Mouse (Mus musculus): ENCODE results near the gene Dnah17. TPM values are rescaled to one million over a fixed set of nuclear protein-coding genes. Genes with fewer than 3 reads are reported as not detected.
A peak's percentile ranks its signal among the peaks of the same experiment; 100 is the strongest.

Dnah17 gene
- total RNA-seq, 2 experiments from 2014 or later, result 0.03 to 0.09 TPM

DNA sequence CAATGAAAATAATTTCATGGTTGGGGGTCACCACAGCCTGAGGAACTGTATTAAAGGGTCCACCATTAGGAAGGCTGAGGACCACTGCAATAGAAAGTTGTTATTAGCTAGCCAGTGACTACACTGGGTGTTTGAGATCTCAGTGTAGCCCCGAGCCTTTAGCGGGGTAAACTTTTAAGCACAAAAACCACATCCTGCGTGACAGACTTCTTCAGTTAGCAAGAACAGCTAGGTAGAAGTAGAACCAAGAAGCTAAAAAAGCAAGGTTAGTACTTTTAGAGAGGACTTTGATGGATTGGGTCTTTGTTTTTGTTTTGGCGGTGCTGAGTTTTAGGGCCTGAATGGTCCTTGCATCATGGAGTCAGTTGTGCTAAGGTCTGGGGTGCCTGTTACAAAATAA, 13.3 kb upstream of the Dnah17 start:
- DNase-seq, result no peak

DNA sequence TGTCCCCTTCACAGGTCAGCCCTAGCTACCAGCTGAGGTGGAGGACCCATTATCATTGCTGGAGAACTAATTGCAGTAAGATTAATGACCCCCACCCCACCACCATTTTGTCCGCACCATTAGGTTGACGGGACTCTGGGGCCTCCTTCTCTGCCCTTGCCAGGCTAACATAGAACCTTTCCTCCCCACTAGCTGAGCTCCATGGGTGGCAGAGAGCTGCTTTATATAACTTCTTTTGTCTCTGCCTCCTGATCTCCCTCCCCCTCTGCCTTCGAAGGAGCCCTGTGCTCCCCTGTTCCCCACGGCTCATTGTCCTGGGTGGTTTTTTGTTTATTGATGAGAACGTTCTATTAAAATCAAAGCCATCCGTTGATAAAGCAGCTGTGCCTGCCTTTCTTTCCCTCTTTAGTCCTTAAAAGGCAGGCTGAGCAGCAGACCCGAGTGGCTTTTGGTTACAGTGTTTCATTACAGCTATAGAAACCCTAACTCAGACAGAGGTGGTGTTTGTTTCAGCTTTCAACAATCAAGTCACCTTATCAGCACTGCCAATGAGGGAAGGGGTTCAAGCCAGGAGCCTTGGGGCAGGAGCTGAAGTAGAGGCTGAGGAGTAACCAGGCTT, 12.2 kb upstream of the Dnah17 start:
- DNase-seq, result no peak

DNA sequence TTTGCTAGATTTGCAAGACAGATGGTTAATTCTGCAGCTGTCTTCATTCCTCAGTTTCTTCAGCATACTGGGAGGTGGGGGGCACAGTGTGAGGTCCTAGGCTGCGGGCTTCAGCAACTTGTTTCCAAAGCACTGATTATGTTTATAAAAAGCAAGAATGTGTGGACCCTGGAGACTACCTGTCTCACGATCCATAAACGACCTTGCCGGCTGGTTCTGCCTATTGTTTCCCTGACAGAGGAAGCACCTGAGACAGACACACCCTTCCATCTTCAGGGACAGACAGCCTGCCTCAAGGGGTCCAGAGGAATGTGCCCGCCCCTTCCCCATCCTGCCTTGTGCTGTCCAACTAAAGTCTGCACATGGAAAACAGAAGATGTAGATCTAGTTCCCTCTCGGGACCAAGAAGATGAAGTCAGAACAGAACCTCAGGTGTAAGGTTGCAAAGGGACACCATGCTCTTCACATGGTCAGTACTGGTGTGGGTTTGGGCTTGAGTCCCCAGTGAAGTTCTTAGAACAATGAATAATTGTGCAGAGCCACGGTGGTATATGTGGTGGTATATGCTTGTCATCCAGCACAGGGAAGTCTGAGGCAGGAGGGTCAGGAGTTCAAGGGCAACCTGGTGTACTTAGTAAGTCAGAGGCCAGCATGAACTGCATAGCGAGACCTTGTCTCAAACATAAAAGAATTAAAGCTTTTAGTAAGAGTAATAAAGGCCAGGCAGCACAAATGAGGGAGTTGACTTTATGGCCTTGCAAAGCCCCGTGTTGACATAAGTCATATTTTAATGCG, 10.5 kb upstream of the Dnah17 start:
- DNase-seq, result no peak

GRCm38 (mm10) chr11:118138347-118138746, 7.9 kb upstream of the Dnah17 start:
- DNase-seq, result no peak

- no peak for DNase-seq
Observed at GRCm38 (mm10) chr11:118136172-118136632, 5.8 kb upstream of the Dnah17 start.

DNA sequence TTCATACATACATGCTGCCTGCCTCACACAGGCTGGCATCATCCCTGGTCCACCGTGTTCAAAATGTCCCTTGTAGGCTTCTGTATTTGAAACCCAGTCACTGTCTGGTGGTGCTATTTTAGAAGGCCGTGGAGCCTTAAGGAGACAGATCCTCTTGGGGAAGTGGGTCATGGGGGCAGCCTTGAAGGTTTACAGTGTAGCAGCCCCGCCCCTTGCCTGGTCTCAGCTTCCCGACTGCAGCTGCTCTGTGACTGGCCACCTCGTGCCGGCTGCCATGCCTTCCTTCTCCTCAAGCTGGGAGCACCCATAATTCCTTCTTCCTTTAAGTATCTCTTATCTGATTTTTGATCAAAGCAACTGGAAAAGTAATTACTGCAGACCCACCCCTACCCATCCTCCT, 4.8 kb upstream of the Dnah17 start:
- DNase-seq, result no peak

GRCm38 (mm10) chr11:118133752-118134169, 3.3 kb upstream of the Dnah17 start:
- DNase-seq, result peak; percentile 47

GRCm38 (mm10) chr11:118133133-118133751, 2.8 kb upstream of the Dnah17 start:
- peak; percentile 12 for DNase-seq

GRCm38 (mm10) chr11:118132136-118132535, 1.7 kb upstream of the Dnah17 start:
- peak; percentile 20 for DNase-seq

GRCm38 (mm10) chr11:118129812-118130211, 622 bp downstream of the Dnah17 start:
- no peak for DNase-seq

DNA sequence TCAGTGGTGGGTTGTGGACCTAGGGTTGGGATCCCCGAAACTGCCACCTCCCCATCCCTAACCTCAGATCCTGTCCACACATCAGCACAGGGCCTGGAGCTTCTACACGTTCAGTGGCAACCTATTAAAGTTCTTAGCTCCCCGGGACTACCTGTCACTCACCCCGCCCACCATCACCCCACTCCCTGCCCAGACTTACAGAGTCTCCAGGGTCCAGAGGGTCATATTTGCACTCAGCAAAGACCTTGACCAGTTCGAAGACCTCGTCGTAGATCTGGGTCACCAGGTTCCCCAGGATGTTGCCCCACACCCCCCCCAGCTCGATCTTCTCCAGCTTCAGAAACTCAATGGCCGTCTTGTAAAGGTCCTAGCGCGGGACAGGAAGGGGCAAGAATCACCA, 8.8 kb downstream of the Dnah17 start:
- no peak for DNase-seq

GRCm38 (mm10) chr11:118118777-118119176, 11.7 kb downstream of the Dnah17 start:
- DNase-seq, result peak; percentile 24

DNA sequence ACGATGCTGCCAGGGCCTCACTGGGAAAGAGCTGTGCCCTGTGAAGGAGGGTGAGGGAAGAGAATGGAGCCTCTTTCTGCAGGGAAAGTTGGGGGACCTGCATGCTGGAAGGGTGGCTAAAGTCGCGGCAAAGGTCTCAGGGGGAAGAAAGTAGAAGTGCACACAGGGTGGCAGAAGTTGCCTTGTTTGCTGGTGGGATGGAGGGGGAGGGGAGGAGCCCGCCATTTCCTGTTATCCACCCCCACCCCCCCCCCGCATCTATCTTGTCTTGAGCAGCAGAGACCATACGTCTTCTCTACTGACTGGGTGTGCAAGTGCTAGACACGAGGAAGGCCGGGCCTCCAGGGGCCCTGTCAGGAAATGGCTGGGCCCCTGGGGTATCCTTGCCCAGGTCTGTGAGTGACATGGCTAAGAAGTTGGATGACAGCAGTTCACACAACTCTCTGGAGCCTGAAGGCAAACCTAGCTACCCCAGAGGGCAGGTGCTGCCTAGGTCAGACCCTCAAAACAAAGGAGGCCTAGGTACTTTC, 15.8 kb downstream of the Dnah17 start:
- no peak for DNase-seq

- no peak for DNase-seq
Observed at GRCm38 (mm10) chr11:118113516-118114205, 16.8 kb downstream of the Dnah17 start.

- peak; percentile 89 for DNase-seq
Observed at GRCm38 (mm10) chr11:118104001-118104400, 26.4 kb downstream of the Dnah17 start.

- no peak for DNase-seq
Observed at GRCm38 (mm10) chr11:118103383-118103782, 27.1 kb downstream of the Dnah17 start.

GRCm38 (mm10) chr11:118102838-118103237, 27.6 kb downstream of the Dnah17 start:
- peak; percentile 94 for DNase-seq

GRCm38 (mm10) chr11:118101133-118101532, 29.3 kb downstream of the Dnah17 start:
- no peak for DNase-seq

GRCm38 (mm10) chr11:118096736-118097135, 33.7 kb downstream of the Dnah17 start:
- DNase-seq, result no peak

- no peak for DNase-seq
Observed at GRCm38 (mm10) chr11:118095004-118095403, 35.4 kb downstream of the Dnah17 start.

- no peak for DNase-seq
Observed at GRCm38 (mm10) chr11:118091002-118091670, 39.3 kb downstream of the Dnah17 start.

DNA sequence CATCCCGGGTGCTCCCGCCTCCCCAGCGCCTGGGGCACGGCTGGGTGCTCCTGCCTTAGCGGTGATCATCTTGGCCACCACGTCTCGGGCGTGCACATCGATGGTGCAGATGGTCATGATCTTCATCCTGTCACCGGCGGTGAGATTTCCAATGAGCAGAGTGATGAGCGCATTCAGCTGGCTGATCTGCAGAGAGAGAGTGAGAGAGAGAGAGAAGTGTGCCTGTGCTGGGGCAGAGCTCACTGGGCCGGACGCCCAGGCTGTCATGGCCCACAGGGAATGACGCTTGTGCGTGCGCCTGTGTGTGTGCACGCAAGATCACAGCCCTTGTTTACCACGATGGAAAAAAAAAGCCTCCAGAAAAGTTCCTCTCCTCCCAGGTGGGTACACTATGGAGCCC, 41.5 kb downstream of the Dnah17 start:
- no peak for DNase-seq

All from adrenal gland, postnatal 10 days (tissue).